In genomic region chr14:110724026-110724576, GRCm38 (mm10) we compare ENCODE assay signal across 29 mouse cellular contexts. TPM values are rescaled to one million over a fixed set of nuclear protein-coding genes. Genes with fewer than 3 reads are reported as not detected.
A peak's percentile ranks its signal among the peaks of the same experiment; 100 is the strongest.
DNase-seq lines count a peak whose midpoint lies in the region; ATAC-seq and TF ChIP-seq lines count a peak whose summit lies in the region.
"Had no signal": no experiment of that assay in that cellular context is flagged by ENCODE, and none has a peak within 500 bp of the region (broad histone marks: within the 10 kb centered on the region; RNA-seq: fewer than 3 reads in every experiment).

No protein-coding gene starts in this region.

- DNase-seq in embryo, embryonic 10 days (ENCODE audit: low spot score), result peak; percentile 17
- no peak for DNase-seq in embryo, embryonic 9.5 days (ENCODE audit: extremely low spot score)
- peak; percentile 11 for DNase-seq in lung, embryonic 14.5 days
- DNase-seq in lung, postnatal 25 days (ENCODE audit: low spot score), result no peak
- DNase-seq in embryonic facial prominence, embryonic 14.5 days (ENCODE audit: low spot score), result peak; percentile 42
- DNase-seq in retina, postnatal 1 day, result peak; percentile 9
- no peak for DNase-seq in spleen, postnatal 14 days (ENCODE audit: low spot score in 2 of 2)
- DNase-seq: adrenal gland, adult 8-10 months; cerebellum, adult 18-20 months; cerebellum, postnatal 25 days; gastrocnemius, postnatal 25 days; heart, adult 18-20 months; kidney, adult 9 months; kidney, postnatal 25 days; layer of hippocampus, postnatal 36 days; lung, adult 18-20 months; lung, postnatal 4 days; thymus, postnatal 14 days had no signal

- H3K4me2 ChIP-seq in lung, embryonic 14.5 days, result no peak overlapping the region
- H3K4me2 ChIP-seq in embryonic facial prominence, embryonic 14.5 days (ENCODE audit: low read depth, low read length), result no peak overlapping the region
- H3K4me2 ChIP-seq: embryonic facial prominence, embryonic 13.5 days; heart, embryonic 12.5 days; hindbrain, embryonic 13.5 days; limb, embryonic 13.5 days; liver, embryonic 12.5 days had no signal

- H3K36me3 ChIP-seq in lung, embryonic 14.5 days (ENCODE audit: insufficient read depth), result no peaks in the 10 kb centered on the region
- H3K36me3 ChIP-seq in embryonic facial prominence, embryonic 14.5 days (ENCODE audit: control insufficient read depth, insufficient read depth, low read length), result no peaks in the 10 kb centered on the region
- H3K36me3 ChIP-seq: embryonic facial prominence, embryonic 13.5 days; heart, embryonic 12.5 days; hindbrain, embryonic 13.5 days; limb, embryonic 13.5 days; liver, embryonic 12.5 days; midbrain, embryonic 10.5 days had no signal

- H3K9me3 ChIP-seq in lung, embryonic 14.5 days (ENCODE audit: low read depth, low read length), result no peaks in the 10 kb centered on the region
- H3K9me3 ChIP-seq in embryonic facial prominence, embryonic 14.5 days (ENCODE audit: control insufficient read depth, low read length), result no peaks in the 10 kb centered on the region
- H3K9me3 ChIP-seq: embryonic facial prominence, embryonic 13.5 days; heart, embryonic 12.5 days; limb, embryonic 13.5 days; liver, embryonic 12.5 days; midbrain, embryonic 10.5 days had no signal

- no peak overlapping the region for H3K9ac ChIP-seq in lung, embryonic 14.5 days
- no peak overlapping the region for H3K9ac ChIP-seq in embryonic facial prominence, embryonic 14.5 days (ENCODE audit: low read depth, low read length)
- H3K9ac ChIP-seq: embryonic facial prominence, embryonic 13.5 days; heart, embryonic 12.5 days; hindbrain, embryonic 13.5 days; limb, embryonic 13.5 days; liver, embryonic 12.5 days had no signal

- 29% methylated on average over 2 of the region's 2 CpGs for WGBS in lung, embryonic 14.5 days
- 12% methylated on average over 2 of the region's 2 CpGs for WGBS in embryonic facial prominence, embryonic 14.5 days

- H3K4me1 ChIP-seq in lung, embryonic 14.5 days (ENCODE audit: insufficient read depth), result no peaks in the 10 kb centered on the region
- H3K4me1 ChIP-seq in embryonic facial prominence, embryonic 14.5 days (ENCODE audit: control insufficient read depth, insufficient read depth, low read length), result no peaks in the 10 kb centered on the region
- H3K4me1 ChIP-seq: embryonic facial prominence, embryonic 13.5 days; heart, embryonic 12.5 days; hindbrain, embryonic 13.5 days; limb, embryonic 13.5 days; liver, embryonic 12.5 days had no signal

- ATAC-seq in lung, embryonic 14.5 days (ENCODE audit: insufficient read depth), result no peak
- no peak for ATAC-seq in embryonic facial prominence, embryonic 14.5 days (ENCODE audit: low read depth)
- ATAC-seq: activated CD4-positive, CD25-positive, alpha-beta regulatory T cell, adult 4 months; forebrain, embryonic 16.5 days; liver, embryonic 12.5 days; midbrain, embryonic 16.5 days had no signal

- H3K27me3 ChIP-seq in lung, embryonic 14.5 days (ENCODE audit: insufficient read depth, low read length), result no peaks in the 10 kb centered on the region
- H3K27me3 ChIP-seq in embryonic facial prominence, embryonic 14.5 days (replicated peaks; ENCODE audit: control insufficient read depth, insufficient read depth, low read length), result no peaks in the 10 kb centered on the region
- H3K27me3 ChIP-seq: embryonic facial prominence, embryonic 13.5 days; heart, embryonic 12.5 days; hindbrain, embryonic 13.5 days; limb, embryonic 13.5 days; liver, embryonic 12.5 days had no signal

- H3K27ac ChIP-seq in lung, embryonic 14.5 days (ENCODE audit: low read depth), result no peak overlapping the region
- no peak overlapping the region for H3K27ac ChIP-seq in embryonic facial prominence, embryonic 14.5 days (replicated peaks; ENCODE audit: low read depth, low read length)
- H3K27ac ChIP-seq: embryonic facial prominence, embryonic 13.5 days; hindbrain, embryonic 13.5 days; layer of hippocampus, adult 2 months; limb, embryonic 13.5 days; liver, embryonic 12.5 days; midbrain, embryonic 10.5 days had no signal

- no peak overlapping the region for H3K4me3 ChIP-seq in lung, embryonic 14.5 days (ENCODE audit: low read depth, low read length)
- H3K4me3 ChIP-seq in embryonic facial prominence, embryonic 14.5 days (ENCODE audit: low read depth, low read length), result no peak overlapping the region
- H3K4me3 ChIP-seq: embryonic facial prominence, embryonic 13.5 days; heart, embryonic 12.5 days; hindbrain, embryonic 13.5 days; layer of hippocampus, adult 2 months; limb, embryonic 13.5 days; liver, embryonic 12.5 days; midbrain, embryonic 10.5 days; myocyte had no signal

- TF ChIP-seq CTCF in lung, embryonic 14.5 days (IDR thresholded peaks at IDR 0.05; ENCODE audit: low read depth), result no peak

RNA-seq across cellular contexts. Expression of gene Slitrk6, which starts 30.8 kb away (rescaled TPM):
- polyA plus RNA-seq in lung, embryonic 14.5 days (2014; fragmentation: Nextera tagmentation; extraction: Ambion mirVana), result 19.1 and 21.0 TPM in 2 replicates
- 14.2 and 17.4 TPM in 2 replicates for polyA plus RNA-seq in embryonic facial prominence, embryonic 14.5 days (2014; fragmentation: Nextera tagmentation; extraction: Ambion mirVana)
- polyA plus RNA-seq: activated CD4-positive, CD25-positive, alpha-beta regulatory T cell, adult 4 months had no signal

Comparison
In these comparisons a context has a peak if more than half of its experiments do, and no peak if none do; other contexts are left out.
1. DNase-seq: peak in embryo, embryonic 10 days (single experiment), lung, embryonic 14.5 days (single experiment), embryonic facial prominence, embryonic 14.5 days (single experiment) and retina, postnatal 1 day (single experiment); none in embryo, embryonic 9.5 days (single experiment), lung, postnatal 25 days (single experiment) and spleen, postnatal 14 days (0 of 2).